Mouse (Mus musculus) brown adipose tissue, adult 24 weeks (tissue): ENCODE measurements around the gene Ypel2. TPM values are rescaled to one million over a fixed set of nuclear protein-coding genes. Genes with fewer than 3 reads are reported as not detected.

Experiments used
- H3K27ac ChIP-seq: fragments of 200-500 bp; replicated peaks from 2 replicates; pipeline ENCODE4 v1.5.1; 2012; ENCODE audit warnings: low read depth, mild to moderate bottlenecking, low read length
- H3K4me1 ChIP-seq: fragments of 200-500 bp; 2 replicates; pipeline ENCODE4 v1.6.1; 2012; ENCODE audit warnings: low read length, mixed read lengths; ENCODE audit not compliant: control insufficient read depth, insufficient read depth, insufficient read length
- H3K4me3 ChIP-seq: fragments of 200-500 bp; 2 replicates; pipeline ENCODE4 v1.5.1; 2012; ENCODE audit warnings: low read depth, mild to moderate bottlenecking, low read length, moderate library complexity; ENCODE audit not compliant: insufficient read depth
- polyA plus RNA-seq: library from polyadenylated mRNA; stranded (reverse); fragments of >200 nt; gene quantifications from 2 replicates; pipeline ENCODE4 v1.2.4, GENCODE M21; 2012; ENCODE audit not compliant: missing spikeins, insufficient read depth, insufficient read length

Gene Ypel2
- polyA plus RNA-seq, 1 experiment, result 9.6 TPM

- H3K27ac ChIP-seq, result no peak overlapping the region
- H3K4me1 ChIP-seq, result no peaks in the 10 kb centered on the region; the same call in 1 of the 2 replicates
- H3K4me3 ChIP-seq, result no peak overlapping the region
Observed at GRCm38 (mm10) chr11:86892996-86893670, 100.4 kb downstream of the Ypel2 start.

Other genes with a start within 250 kb of the Ypel2 start
- 106 and 155 TPM in 2 replicates for gene Cltc, start 236.1 kb downstream of the Ypel2 start, polyA plus RNA-seq
- gene Dhx40, start 186.0 kb downstream of the Ypel2 start, polyA plus RNA-seq, result 18.5 and 20.4 TPM in 2 replicates
- 0.71 and 1.8 TPM in 2 replicates for gene Gdpd1, start 80.4 kb upstream of the Ypel2 start, polyA plus RNA-seq
- gene Smg8, start 93.1 kb upstream of the Ypel2 start, polyA plus RNA-seq, result 5.2 and 5.4 TPM in 2 replicates
- gene Prr11, start 115.0 kb upstream of the Ypel2 start, polyA plus RNA-seq, result 0.67 TPM in 1 of 2 replicates, not detected in the other
- 5.8 and 6.4 TPM in 2 replicates for gene Ska2, start 115.5 kb upstream of the Ypel2 start, polyA plus RNA-seq
- 5.6 and 6.4 TPM in 2 replicates for gene Trim37, start 133.4 kb upstream of the Ypel2 start, polyA plus RNA-seq